Mouse (Mus musculus): ENCODE measurements around the gene Zcchc3. TPM values are rescaled to one million over a fixed set of nuclear protein-coding genes. Genes with fewer than 3 reads are reported as not detected.
A peak's percentile ranks its signal among the peaks of the same experiment; 100 is the strongest.

Zcchc3 gene
- total RNA-seq, 2 experiments from 2014 or later: 10.6 to 10.9 TPM

DNA sequence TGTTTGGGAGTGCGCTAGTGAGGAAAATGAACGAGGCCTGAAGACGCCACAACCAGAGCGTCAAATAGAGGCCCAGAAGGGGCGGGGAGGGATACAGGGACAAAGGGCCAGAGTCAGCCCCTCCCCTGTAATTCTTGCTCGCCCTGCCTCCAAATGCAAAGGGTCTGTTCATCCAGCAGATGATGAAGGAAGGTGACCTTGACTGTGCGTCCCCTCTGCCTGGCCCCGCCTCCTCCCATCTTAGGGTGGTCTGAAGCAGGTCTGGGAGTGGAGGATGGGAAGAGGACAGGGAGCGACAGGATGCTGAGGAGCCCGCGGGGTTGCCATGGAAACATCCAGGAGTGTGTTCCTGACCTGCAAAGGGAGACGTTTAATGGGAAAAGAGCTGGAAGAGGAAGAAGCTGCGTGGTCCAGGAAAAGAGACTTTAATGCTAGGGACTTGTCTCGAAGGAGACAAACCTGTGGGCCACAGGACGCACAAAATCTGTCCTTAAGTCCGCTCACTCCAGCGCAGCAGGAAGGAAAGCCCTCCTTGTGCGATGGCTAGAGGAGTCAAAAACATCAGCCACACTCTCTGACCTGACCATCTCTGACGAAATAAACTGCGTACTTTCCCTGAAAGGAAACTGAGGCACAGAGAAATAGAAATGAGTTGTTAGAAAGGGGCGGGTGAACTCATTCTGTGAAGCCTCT lies 39.0 kb downstream of the Zcchc3 start:
- peak in 1 of 2 experiments; percentile 59 for DNase-seq (ENCODE audit: extremely low spot score in 1 of 2, low spot score in 2 of 2)
- intact Hi-C loops (cut with DNase I): no loop called here

DNA sequence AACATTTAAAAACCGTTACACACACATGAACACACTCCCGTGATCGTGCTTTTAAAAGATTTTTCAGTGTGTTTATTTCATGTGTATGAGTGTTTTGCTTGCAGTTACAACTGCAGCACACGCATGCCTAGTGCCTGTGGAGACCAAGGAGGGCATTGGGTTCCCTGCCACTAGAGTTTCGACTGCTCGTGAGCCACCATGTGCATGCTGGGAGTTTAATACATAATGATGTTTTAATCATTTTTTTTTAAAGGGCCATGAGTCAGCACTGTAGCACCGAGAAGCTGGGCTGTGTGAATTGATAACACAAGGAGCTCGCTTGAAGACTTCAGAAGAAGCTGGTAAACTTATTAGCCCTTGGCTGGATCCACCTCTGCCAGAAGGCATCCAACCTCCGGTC lies 41.3 kb downstream of the Zcchc3 start:
- DNase-seq (ENCODE audit: extremely low spot score in 1 of 2, low spot score in 2 of 2): no peak
- intact Hi-C loops (cut with DNase I): no loop called here

DNA sequence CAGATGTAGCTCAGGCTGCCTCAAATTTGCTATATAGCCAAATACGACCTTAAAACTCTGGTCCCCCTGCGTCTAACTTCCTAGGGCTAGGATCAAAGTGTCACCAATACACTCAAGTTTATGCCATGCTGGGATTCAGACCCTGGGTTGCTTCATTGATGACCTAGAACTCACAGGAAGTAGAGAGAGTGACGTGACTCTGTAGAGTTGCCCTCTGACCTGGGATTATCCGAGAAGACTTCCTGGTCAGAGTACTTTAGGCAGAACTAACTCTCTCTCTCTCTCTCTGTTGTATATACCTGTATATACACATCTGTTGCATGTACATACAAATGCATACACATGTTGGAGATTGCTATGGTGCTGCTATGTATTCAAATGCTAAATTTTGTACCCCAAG lies 42.2 kb downstream of the Zcchc3 start:
- no peak for DNase-seq (ENCODE audit: extremely low spot score in 1 of 2, low spot score in 2 of 2)
- intact Hi-C loops (cut with DNase I): no loop called here

DNA sequence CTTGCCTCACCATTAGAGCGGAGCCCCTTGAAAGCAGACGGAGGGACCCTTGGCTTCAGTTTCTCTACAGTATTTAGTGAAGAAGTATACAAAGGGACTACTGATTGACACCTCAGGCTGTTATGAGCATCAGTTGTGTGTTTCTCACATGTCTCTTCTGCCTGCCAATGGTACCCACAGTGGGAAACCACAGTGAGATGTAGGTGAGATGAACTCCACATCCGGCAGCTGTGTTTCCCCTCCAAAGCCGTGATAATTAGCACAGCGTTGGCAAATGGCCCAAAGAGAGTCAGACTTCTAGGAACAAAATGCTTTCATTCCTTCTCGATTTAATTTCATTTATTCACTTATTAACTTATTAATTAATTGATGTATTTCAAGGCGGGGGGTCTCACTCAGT lies 42.7 kb downstream of the Zcchc3 start:
- no peak for DNase-seq (ENCODE audit: extremely low spot score in 1 of 2, low spot score in 2 of 2)

DNA sequence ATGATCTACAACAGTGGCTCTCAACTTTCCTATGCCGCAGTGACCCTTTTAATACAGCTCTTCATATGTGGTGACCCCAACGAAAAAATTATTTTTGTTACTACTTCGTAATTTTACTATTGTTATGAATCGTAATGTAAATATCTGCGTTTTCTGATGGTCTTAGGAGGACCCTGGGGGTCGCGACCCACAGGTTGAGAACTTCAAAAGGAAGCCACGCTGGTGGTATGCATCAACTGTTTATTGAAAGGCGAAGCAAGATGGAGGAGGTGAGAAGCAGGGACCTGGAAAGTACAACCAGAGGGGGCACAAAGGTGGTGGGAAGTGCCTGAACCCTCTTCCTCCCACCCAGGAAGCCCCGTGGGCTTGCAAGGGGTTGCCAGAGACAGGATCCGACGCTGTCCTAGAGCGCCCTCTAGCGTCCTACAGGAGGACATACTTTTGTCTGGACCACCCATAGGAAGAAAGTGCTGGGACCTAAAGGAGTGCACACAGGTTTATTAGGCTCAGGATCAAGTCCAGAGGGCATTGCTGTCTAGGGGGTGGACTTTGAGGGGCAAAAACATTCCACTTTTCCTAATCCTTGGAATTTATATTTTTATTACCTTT lies 46.2 kb downstream of the Zcchc3 start:
- DNase-seq (ENCODE audit: extremely low spot score in 1 of 2, low spot score in 2 of 2): peak in 1 of 2 experiments; percentile 62
- intact Hi-C loops (cut with DNase I): loop anchor here (10.0 kb wide), 1 partner anchor 274 kb away; no protein-coding TSS in a partner anchor

More for the DNA sequence above, 42.7 kb downstream of the Zcchc3 start:
- intact Hi-C loops (cut with DNase I): no loop called here

DNA sequence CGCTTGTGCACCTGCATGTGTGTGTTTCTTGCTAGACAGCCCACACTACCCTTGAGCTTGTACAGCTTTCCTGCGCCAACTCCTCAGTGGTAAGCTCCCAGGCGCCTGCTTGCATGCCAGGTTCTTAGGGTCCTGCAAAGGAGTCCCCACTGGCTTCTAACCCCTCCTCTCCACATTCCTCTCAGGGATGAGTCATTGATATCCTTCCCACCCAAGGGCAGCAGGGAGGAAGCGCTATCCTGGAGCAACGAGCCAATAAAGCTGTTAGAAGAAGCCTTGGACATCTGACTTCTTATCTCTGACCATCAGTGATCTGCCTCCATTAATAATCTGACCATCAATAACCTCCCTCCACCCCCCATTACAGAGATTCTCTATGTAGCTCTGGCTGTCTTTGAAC lies 46.9 kb downstream of the Zcchc3 start:
- intact Hi-C loops (cut with DNase I): loop anchor here (10.0 kb wide), 1 partner anchor 273 kb away; no protein-coding TSS in a partner anchor
- no peak for DNase-seq (ENCODE audit: extremely low spot score in 1 of 2, low spot score in 2 of 2)

GRCm38 (mm10) chr2:152363245-152364147 lies 51.3 kb downstream of the Zcchc3 start:
- intact Hi-C loops (cut with DNase I): loop anchor here (10.0 kb wide), 1 partner anchor 269 kb away; no protein-coding TSS in a partner anchor

More at GRCm38 (mm10) chr2:152363245-152364147, 51.3 kb downstream of the Zcchc3 start:
- peak; percentile 64 to 84 for DNase-seq (ENCODE audit: extremely low spot score in 1 of 2, low spot score in 2 of 2)

Other genes starting within 250 kb of the Zcchc3 start
- 100 to 1,000 TPM; 129 to 133 TPM for gene Csnk2a1, start 188.2 kb downstream of the Zcchc3 start, total RNA-seq (2021)
- 10 to 100 TPM; 42.8 to 46.9 TPM for gene Tbc1d20, start 121.2 kb downstream of the Zcchc3 start, total RNA-seq (2021)
- 100 to 1,000 TPM; 106 to 107 TPM for gene Rbck1, start 82.4 kb downstream of the Zcchc3 start, total RNA-seq (2021)
- gene Trib3, start 71.0 kb downstream of the Zcchc3 start, total RNA-seq (2021): 1 to 10 TPM in 1 of 2 experiments, under 1 TPM in 1; 0.49 to 1.0 TPM
- gene Nrsn2, start 38.4 kb downstream of the Zcchc3 start, total RNA-seq (2021): 10 to 100 TPM; 37.5 to 53.4 TPM
- 10 to 100 TPM; 35.3 to 38.0 TPM for gene Sox12, start 17.0 kb downstream of the Zcchc3 start, total RNA-seq (2021)
- 1 to 10 TPM; 3.4 to 3.7 TPM for gene 6820408C15Rik, start 560 bp upstream of the Zcchc3 start, total RNA-seq (2021)
- not detected for gene Defb23, start 49.6 kb upstream of the Zcchc3 start, total RNA-seq (2021)
- not detected for gene Defb20, start 62.0 kb upstream of the Zcchc3 start, total RNA-seq (2021)
- gene Defb22, start 75.1 kb upstream of the Zcchc3 start, total RNA-seq (2021): not detected
- gene Defb26, start 96.7 kb upstream of the Zcchc3 start, total RNA-seq (2021): not detected
- not detected for gene Defb28, start 103.2 kb upstream of the Zcchc3 start, total RNA-seq (2021)
- gene Defb29, start 125.1 kb upstream of the Zcchc3 start, total RNA-seq (2021): not detected
- gene Gm17416, start 154.3 kb upstream of the Zcchc3 start, total RNA-seq (2021): not detected
- gene Defb21, start 157.7 kb upstream of the Zcchc3 start, total RNA-seq (2021): not detected
- not detected for gene Defb19, start 165.3 kb upstream of the Zcchc3 start, total RNA-seq (2021)
- gene Defb45, start 184.4 kb upstream of the Zcchc3 start, total RNA-seq (2021): not detected
- gene Defb36, start 189.3 kb upstream of the Zcchc3 start, total RNA-seq (2021): not detected
- gene Defb25, start 208.0 kb upstream of the Zcchc3 start, total RNA-seq (2021): not detected
- 1 to 10 TPM; 1.5 TPM for gene Rem1, start 211.9 kb upstream of the Zcchc3 start, total RNA-seq (2021)